Mouse (Mus musculus) spleen, postnatal 4 days (tissue): Measurements from ENCODE around the gene Serpina10.
"Not testable (repeated sequence)": the region's sequence is repeated elsewhere in the genome, so short reads cannot be mapped to it uniquely, and the experiment has no call there.

ENCODE experiments used
- DNase-seq, 2 experiments: peaks; one replicate each; pipeline ENCODE4 v3.0.0; 2022; ENCODE audit warnings: low spot score in 2 of 2

The Serpina10 gene

GRCm38 (mm10) chr12:103615734-103616133 is 15.5 kb downstream of the Serpina10 start:
- DNase-seq, result no peak

GRCm38 (mm10) chr12:103615141-103615540 is 16.1 kb downstream of the Serpina10 start:
- no peak for DNase-seq

- no peak for DNase-seq
Measured at GRCm38 (mm10) chr12:103601839-103602238, 29.4 kb downstream of the Serpina10 start.

- no peak for DNase-seq
Measured at GRCm38 (mm10) chr12:103600364-103600763, 30.9 kb downstream of the Serpina10 start.

- no peak for DNase-seq
Measured at GRCm38 (mm10) chr12:103598411-103598810, 32.8 kb downstream of the Serpina10 start.

- DNase-seq, result no peak
Measured at GRCm38 (mm10) chr12:103583771-103584170, 47.5 kb downstream of the Serpina10 start.

GRCm38 (mm10) chr12:103578148-103578547 is 53.1 kb downstream of the Serpina10 start:
- not testable (repeated sequence) for DNase-seq

- DNase-seq, result no peak
Measured at GRCm38 (mm10) chr12:103569690-103570089, 61.6 kb downstream of the Serpina10 start.

GRCm38 (mm10) chr12:103567129-103567528 is 64.1 kb downstream of the Serpina10 start:
- DNase-seq, result no peak

GRCm38 (mm10) chr12:103565151-103565550 is 66.1 kb downstream of the Serpina10 start:
- DNase-seq, result no peak
